Mouse (Mus musculus): Measurements from ENCODE around the gene Scrt2. TPM values are rescaled to one million over a fixed set of nuclear protein-coding genes. Genes with fewer than 3 reads are reported as not detected.

Gene Scrt2
- polyA plus RNA-seq, 1 experiment from 2014 or later: not detected

DNA sequence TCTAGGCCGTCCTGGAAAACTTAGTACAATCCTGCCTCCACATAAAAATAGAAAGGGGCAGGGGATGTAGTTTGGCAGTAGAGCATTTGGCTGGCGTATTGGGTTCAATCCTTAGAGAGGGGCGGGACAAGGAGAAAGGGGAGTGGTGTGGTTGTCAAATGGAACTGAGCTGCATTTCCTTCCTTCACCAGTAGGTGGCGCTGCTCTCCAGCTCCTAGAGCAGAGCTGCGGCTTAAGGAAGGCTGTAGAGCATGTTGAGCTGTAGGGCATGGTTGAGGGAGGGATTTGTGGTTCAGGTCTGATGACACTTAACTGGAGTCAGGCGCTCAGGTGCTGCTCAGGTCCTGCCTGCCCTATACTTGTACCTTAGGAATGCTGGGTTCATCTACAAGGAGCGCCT, 30.6 kb downstream of the Scrt2 start:
- no peaks in the 10 kb centered on the region for H3K9me3 ChIP-seq (ENCODE audit: control insufficient read depth, low read length)

DNA sequence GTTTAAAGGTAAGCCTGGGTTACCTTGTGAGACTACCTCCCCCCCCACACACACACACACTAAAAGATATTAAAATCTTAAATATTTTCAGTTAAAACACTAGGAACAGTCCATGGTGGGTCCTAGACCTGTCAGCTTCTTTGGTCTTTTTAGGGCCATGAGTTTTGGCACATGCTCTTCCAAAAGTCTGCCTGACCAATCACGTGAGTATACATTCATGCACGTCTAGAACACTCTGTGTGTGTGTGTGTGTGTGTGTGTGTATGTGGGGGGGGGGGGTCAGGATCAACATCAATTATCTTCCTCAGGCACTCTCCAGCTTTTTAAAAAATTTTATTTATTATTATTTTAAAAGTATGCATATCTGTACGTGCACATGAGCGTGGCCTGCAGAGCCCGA, 31.2 kb downstream of the Scrt2 start:
- no peak for ATAC-seq

More for the DNA sequence above, 30.6 kb downstream of the Scrt2 start:
- Histone ChIP-seq H3K9ac (ENCODE audit: low read depth, low read length) (no peak overlapping the region), H3K27ac (ENCODE audit: low read length) (no peak overlapping the region), H3K27me3 (replicated peaks; ENCODE audit: control insufficient read depth, insufficient read depth, low read length) (peaks cover 4% of the 10 kb centered on the region; the same call in 1 of the 2 replicates), H3K4me3 (ENCODE audit: low read length) (no peak overlapping the region), H3K36me3 (ENCODE audit: control insufficient read depth, insufficient read depth, low read length) (peaks cover 4% of the 10 kb centered on the region; the same call in 1 of the 2 replicates), H3K4me2 (ENCODE audit: low read depth, low read length) (no peak overlapping the region), H3K4me1 (ENCODE audit: control insufficient read depth, insufficient read depth, low read length) (peaks cover 12% of the 10 kb centered on the region)
- 7% methylated on average over 7 of the region's 7 CpGs for WGBS
- ATAC-seq: peak; percentile 69

DNA sequence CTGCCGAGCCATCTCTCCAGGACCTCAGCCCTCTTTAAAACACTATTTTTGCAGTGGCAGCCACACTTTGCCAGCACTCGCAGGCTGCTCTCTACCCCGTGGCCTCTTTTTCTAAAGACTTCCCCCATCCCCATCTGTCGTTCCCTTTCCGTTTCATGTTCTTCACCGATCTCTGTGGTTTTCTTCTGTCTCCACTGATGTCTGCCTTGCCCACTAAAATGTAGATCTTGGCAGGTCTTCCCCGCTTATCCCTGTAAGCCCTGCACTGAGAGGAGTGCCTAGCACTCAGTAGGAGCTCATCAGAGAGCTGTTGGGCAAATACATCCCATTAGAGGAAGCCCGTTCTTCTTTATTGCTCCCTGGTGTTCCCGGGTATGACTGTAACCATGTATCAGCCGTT, 31.6 kb downstream of the Scrt2 start:
- Histone ChIP-seq H3K9ac (ENCODE audit: low read depth, low read length) (no peak overlapping the region), H3K9me3 (ENCODE audit: control insufficient read depth, low read length) (no peaks in the 10 kb centered on the region), H3K36me3 (ENCODE audit: control insufficient read depth, insufficient read depth, low read length) (no peaks in the 10 kb centered on the region), H3K4me3 (ENCODE audit: low read length) (no peak overlapping the region), H3K4me1 (ENCODE audit: control insufficient read depth, insufficient read depth, low read length) (peaks cover 12% of the 10 kb centered on the region), H3K27me3 (replicated peaks; ENCODE audit: control insufficient read depth, insufficient read depth, low read length) (peaks cover 4% of the 10 kb centered on the region; the same call in 1 of the 2 replicates), H3K4me2 (ENCODE audit: low read depth, low read length) (no peak overlapping the region), H3K27ac (ENCODE audit: low read length) (no peak overlapping the region)
- no peak for ATAC-seq
- WGBS: 75% methylated on average over 10 of the region's 10 CpGs

More for the DNA sequence above, 31.2 kb downstream of the Scrt2 start:
- peaks cover 3% of the 10 kb centered on the region; the same call in 1 of the 2 replicates for H3K36me3 ChIP-seq (ENCODE audit: control insufficient read depth, insufficient read depth, low read length)
- H3K9ac ChIP-seq (ENCODE audit: low read depth, low read length): no peak overlapping the region
- H3K4me2 ChIP-seq (ENCODE audit: low read depth, low read length): no peak overlapping the region
- H3K27me3 ChIP-seq (replicated peaks; ENCODE audit: control insufficient read depth, insufficient read depth, low read length): peaks cover 4% of the 10 kb centered on the region; the same call in 1 of the 2 replicates
- no peaks in the 10 kb centered on the region for H3K9me3 ChIP-seq (ENCODE audit: control insufficient read depth, low read length)
- H3K4me3 ChIP-seq (ENCODE audit: low read length): no peak overlapping the region
- H3K4me1 ChIP-seq (ENCODE audit: control insufficient read depth, insufficient read depth, low read length): peaks cover 12% of the 10 kb centered on the region
- WGBS: 84% methylated on average over 5 of the region's 5 CpGs
- H3K27ac ChIP-seq (ENCODE audit: low read length): no peak overlapping the region

DNA sequence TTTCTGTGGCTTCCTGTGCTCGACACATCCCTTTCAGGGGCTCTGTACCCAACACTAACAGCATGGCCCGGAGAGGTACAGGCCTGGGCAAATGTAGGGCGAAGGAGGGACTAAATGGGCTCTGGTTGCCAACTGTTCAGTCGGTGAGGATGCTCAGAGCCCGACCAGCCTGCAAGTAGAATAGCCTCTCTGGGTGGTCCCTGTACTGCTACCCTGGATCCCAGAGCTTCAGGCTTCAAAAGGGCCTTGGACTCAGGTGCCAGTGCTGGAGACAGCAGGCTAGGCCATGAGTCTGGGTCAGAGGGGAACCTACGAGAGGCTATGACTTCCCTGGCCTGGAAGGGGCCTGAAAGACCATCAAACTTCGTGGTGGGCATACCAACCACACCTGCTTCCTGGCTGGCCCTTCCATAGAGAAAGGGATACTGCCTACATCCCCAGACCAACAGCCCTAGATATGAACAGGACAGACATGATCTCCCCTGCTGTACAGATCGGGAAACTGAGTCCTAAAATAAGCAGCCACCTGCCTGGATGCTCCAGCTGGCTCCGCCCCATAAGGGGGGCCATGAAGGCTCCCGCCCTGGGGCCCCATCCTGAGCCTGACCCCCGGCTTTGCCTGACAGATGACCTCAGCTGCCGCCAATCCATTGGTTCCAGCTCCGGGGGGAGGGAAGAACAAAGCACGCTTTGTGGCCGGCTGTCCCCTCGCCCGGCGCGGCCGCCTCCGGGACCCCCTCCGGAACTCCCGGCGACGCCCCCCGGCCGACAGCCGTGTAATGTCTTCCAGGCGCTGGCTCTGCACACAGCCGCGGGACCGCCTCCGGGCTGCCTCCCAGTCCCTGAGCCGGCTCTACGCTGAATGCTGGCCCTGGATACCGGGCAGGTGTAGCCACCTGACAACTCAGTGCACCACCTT, 33.0 kb downstream of the Scrt2 start:
- Histone ChIP-seq H3K36me3 (ENCODE audit: control insufficient read depth, insufficient read depth, low read length) (no peaks in the 10 kb centered on the region), H3K4me3 (ENCODE audit: low read length) (peak overlapping the region; percentile 17; the same call in 1 of the 2 replicates), H3K9ac (ENCODE audit: low read depth, low read length) (peak overlapping the region; percentile 55), H3K4me1 (ENCODE audit: control insufficient read depth, insufficient read depth, low read length) (peaks cover 9% of the 10 kb centered on the region), H3K9me3 (ENCODE audit: control insufficient read depth, low read length) (no peaks in the 10 kb centered on the region), H3K27ac (ENCODE audit: low read length) (no peak overlapping the region), H3K4me2 (ENCODE audit: low read depth, low read length) (peak overlapping the region; percentile 43), H3K27me3 (replicated peaks; ENCODE audit: control insufficient read depth, insufficient read depth, low read length) (peaks cover 4% of the 10 kb centered on the region; the same call in 1 of the 2 replicates)
- 17% methylated on average over 34 of the region's 36 CpGs for WGBS
- ATAC-seq: peak; percentile 27; the same call in 1 of the 2 replicates

DNA sequence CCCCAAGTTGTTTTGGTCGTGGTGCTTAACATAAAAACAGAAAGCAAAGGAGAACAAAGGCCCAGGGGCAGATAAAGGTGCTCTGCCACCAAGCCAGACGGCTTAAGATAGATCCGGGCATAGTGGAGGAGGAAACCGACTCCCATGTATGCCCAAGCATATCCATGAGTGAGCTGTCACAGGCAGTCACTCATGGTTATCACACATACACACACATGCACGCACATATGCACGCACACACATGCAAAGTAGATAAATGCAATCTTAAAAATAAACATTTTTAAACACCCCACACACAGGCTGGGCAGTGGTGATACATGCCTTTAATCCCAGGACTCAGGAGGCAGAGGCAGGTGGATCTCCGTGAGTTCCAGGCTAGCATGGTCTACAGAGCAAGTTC, 36.4 kb downstream of the Scrt2 start:
- Histone ChIP-seq H3K4me2 (ENCODE audit: low read depth, low read length) (no peak overlapping the region), H3K4me3 (ENCODE audit: low read length) (no peak overlapping the region), H3K27me3 (replicated peaks; ENCODE audit: control insufficient read depth, insufficient read depth, low read length) (peaks cover 4% of the 10 kb centered on the region; the same call in 1 of the 2 replicates), H3K36me3 (ENCODE audit: control insufficient read depth, insufficient read depth, low read length) (no peaks in the 10 kb centered on the region), H3K9ac (ENCODE audit: low read depth, low read length) (no peak overlapping the region), H3K4me1 (ENCODE audit: control insufficient read depth, insufficient read depth, low read length) (peaks cover 6% of the 10 kb centered on the region), H3K27ac (ENCODE audit: low read length) (no peak overlapping the region), H3K9me3 (ENCODE audit: control insufficient read depth, low read length) (no peaks in the 10 kb centered on the region)
- no peak for ATAC-seq
- WGBS: 81% methylated on average over 7 of the region's 7 CpGs

DNA sequence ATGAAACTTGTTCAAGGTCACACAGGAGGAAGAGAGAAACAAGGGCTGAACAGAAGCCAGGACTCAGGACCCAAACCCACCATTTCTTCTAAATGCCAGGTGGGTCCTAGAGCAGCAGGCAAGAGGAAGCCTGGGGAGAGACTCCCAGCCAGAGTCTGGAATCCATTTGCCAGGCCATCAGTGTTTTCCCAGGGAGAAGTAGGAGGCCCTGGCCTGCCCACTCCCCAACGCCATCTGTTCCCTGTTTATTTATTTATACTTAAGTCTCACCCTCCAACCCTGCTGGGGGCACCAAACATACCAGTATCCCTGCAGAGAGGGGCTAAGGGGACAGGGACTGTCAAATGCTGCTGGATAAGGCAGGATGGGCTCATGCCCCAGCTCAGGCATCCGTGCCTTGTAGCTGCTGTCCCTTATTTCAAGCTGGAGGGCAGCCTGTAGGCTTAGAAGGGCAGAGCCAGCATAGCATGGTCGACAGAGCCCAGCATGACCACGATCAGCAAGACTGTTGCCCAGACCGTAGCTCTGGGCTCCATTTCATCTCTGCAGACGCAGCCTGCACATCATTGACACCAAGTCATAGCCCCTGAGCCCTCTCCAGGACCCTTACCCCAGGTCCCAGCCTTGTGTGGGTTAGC, 38.0 kb downstream of the Scrt2 start:
- H3K9ac ChIP-seq (ENCODE audit: low read depth, low read length): no peak overlapping the region
- H3K36me3 ChIP-seq (ENCODE audit: control insufficient read depth, insufficient read depth, low read length): no peaks in the 10 kb centered on the region
- no peak overlapping the region for H3K27ac ChIP-seq (ENCODE audit: low read length)
- H3K27me3 ChIP-seq (replicated peaks; ENCODE audit: control insufficient read depth, insufficient read depth, low read length): peaks cover 2% of the 10 kb centered on the region; the same call in 1 of the 2 replicates
- H3K4me1 ChIP-seq (ENCODE audit: control insufficient read depth, insufficient read depth, low read length): peaks cover 6% of the 10 kb centered on the region
- ATAC-seq: no peak
- 52% methylated on average over 6 of the region's 6 CpGs for WGBS
- H3K4me3 ChIP-seq (ENCODE audit: low read length): no peak overlapping the region
- H3K4me2 ChIP-seq (ENCODE audit: low read depth, low read length): no peak overlapping the region
- H3K9me3 ChIP-seq (ENCODE audit: control insufficient read depth, low read length): no peaks in the 10 kb centered on the region

DNA sequence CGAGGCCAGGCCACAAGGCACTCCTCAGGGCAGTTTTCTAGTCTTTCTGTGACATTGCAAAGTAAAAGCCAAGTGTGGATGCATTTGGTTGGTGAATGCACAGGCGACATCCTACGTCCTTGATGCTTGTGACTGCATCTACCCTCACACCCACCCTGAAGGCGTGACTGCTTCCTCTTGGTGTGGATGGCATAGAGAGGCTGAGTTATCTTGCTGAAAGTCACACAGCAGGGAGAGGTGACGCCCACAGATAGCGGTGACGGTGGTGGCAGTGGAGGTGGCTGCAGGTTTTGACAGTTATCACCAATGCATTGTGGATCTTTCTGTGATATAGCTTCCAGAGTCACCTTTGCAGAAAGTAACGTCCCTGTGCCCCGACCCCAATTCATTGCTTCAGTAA, 41.6 kb downstream of the Scrt2 start:
- no peaks in the 10 kb centered on the region for H3K4me1 ChIP-seq (ENCODE audit: control insufficient read depth, insufficient read depth, low read length)
- no peak overlapping the region for H3K27ac ChIP-seq (ENCODE audit: low read length)
- H3K9ac ChIP-seq (ENCODE audit: low read depth, low read length): no peak overlapping the region
- no peaks in the 10 kb centered on the region for H3K36me3 ChIP-seq (ENCODE audit: control insufficient read depth, insufficient read depth, low read length)
- H3K4me2 ChIP-seq (ENCODE audit: low read depth, low read length): no peak overlapping the region
- no peaks in the 10 kb centered on the region for H3K27me3 ChIP-seq (replicated peaks; ENCODE audit: control insufficient read depth, insufficient read depth, low read length)
- no peak for ATAC-seq
- 58% methylated on average over 9 of the region's 9 CpGs for WGBS
- no peaks in the 10 kb centered on the region for H3K9me3 ChIP-seq (ENCODE audit: control insufficient read depth, low read length)
- no peak overlapping the region for H3K4me3 ChIP-seq (ENCODE audit: low read length)

DNA sequence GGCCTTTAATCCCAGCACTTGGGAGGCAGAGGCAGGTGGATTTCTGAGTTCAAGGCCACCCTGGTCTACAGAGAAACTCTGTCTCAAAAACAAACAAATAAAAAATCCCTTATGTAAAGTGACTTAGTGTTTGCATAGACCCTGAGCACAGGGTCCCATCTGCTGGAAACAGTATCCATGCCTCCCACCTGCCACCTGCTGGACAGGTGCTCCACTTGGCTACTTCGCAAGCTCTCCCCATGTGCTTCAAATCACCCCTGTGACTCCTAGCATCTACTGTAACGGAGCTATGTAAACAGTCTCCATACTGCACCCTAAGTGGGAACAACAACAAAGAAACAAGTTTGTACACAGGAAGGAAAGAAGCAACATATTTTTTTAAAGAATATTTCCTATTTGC, 47.3 kb downstream of the Scrt2 start:
- Histone ChIP-seq H3K36me3 (ENCODE audit: control insufficient read depth, insufficient read depth, low read length) (no peaks in the 10 kb centered on the region), H3K27ac (ENCODE audit: low read length) (no peak overlapping the region), H3K4me3 (ENCODE audit: low read length) (no peak overlapping the region), H3K9ac (ENCODE audit: low read depth, low read length) (no peak overlapping the region), H3K4me1 (ENCODE audit: control insufficient read depth, insufficient read depth, low read length) (no peaks in the 10 kb centered on the region), H3K4me2 (ENCODE audit: low read depth, low read length) (no peak overlapping the region), H3K27me3 (replicated peaks; ENCODE audit: control insufficient read depth, insufficient read depth, low read length) (no peaks in the 10 kb centered on the region), H3K9me3 (ENCODE audit: control insufficient read depth, low read length) (no peaks in the 10 kb centered on the region)
- no peak for ATAC-seq
- WGBS: 53% methylated on average over 2 of the region's 2 CpGs

DNA sequence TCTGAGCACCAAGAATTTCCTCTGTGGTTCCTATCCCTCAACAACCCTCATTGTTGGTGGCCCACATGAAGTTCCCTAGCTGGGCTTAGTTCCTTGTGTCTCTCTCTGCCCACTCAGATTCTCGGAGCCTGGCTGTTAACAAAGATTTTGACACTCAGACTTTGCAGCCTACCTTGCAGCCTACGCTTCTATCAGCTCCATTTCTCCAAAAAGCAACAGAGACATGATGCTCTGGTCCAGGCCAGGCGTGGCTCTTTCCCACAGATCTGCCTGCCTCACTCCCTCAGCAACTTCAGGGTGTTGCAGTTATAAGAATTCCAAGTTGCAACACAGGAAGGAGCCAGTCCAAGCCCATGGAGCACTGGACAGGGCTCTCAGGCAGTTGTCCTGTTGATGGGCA, 48.4 kb downstream of the Scrt2 start:
- no peak overlapping the region for H3K4me2 ChIP-seq (ENCODE audit: low read depth, low read length)

More for the DNA sequence above, 48.4 kb downstream of the Scrt2 start:
- Histone ChIP-seq H3K27me3 (replicated peaks; ENCODE audit: control insufficient read depth, insufficient read depth, low read length) (no peaks in the 10 kb centered on the region), H3K36me3 (ENCODE audit: control insufficient read depth, insufficient read depth, low read length) (no peaks in the 10 kb centered on the region), H3K4me3 (ENCODE audit: low read length) (no peak overlapping the region), H3K4me1 (ENCODE audit: control insufficient read depth, insufficient read depth, low read length) (no peaks in the 10 kb centered on the region), H3K9ac (ENCODE audit: low read depth, low read length) (no peak overlapping the region), H3K27ac (ENCODE audit: low read length) (no peak overlapping the region), H3K9me3 (ENCODE audit: control insufficient read depth, low read length) (no peaks in the 10 kb centered on the region)
- WGBS: 76% methylated on average over 3 of the region's 3 CpGs
- ATAC-seq: no peak
